Mouse (Mus musculus): ENCODE data around the gene Ccnj.

DNA sequence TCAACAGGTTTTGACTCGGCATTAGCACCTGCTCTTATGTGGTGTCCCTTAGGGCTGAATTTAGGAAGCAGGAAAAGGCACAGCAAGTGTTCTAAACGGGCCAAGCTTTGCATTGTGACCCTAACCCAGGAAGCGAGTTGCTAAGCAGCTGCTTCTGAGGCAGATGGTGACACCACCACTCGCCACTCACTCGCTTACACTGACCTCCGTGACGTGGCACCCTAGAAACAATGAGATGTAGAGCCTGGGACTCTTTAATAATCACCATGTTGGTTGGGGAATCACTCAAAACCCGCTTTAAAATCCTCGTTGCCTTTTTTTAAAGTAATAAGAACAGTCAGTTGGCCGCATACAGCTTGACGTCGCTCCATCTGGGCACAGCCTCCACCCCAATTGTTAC lies 18.3 kb downstream of the Ccnj start:
- TF ChIP-seq POLR2A (IDR thresholded peaks at IDR 0.05; ENCODE audit: borderline replicate concordance, low read depth, low read length): no peak
- no peak for TF ChIP-seq CTCF (IDR thresholded peaks at IDR 0.05; ENCODE audit: low read depth, low read length)

All from bone marrow macrophage, adult 2 months (primary cell).